Mouse (Mus musculus) stomach, adult 2 months (tissue): Measurements from ENCODE around the gene Apoa2. TPM values are rescaled to one million over a fixed set of nuclear protein-coding genes. Genes with fewer than 3 reads are reported as not detected.

ENCODE experiments used
- polyA plus RNA-seq: library from polyadenylated mRNA; depleted of rRNA; stranded (reverse); fragments of >200 nt; gene quantifications from 2 replicates; pipeline ENCODE4 v1.2.3, GENCODE M21; 2012; rRNA removed

The Apoa2 gene
- 0.42 and 1.5 TPM in 2 replicates for polyA plus RNA-seq

DNA sequence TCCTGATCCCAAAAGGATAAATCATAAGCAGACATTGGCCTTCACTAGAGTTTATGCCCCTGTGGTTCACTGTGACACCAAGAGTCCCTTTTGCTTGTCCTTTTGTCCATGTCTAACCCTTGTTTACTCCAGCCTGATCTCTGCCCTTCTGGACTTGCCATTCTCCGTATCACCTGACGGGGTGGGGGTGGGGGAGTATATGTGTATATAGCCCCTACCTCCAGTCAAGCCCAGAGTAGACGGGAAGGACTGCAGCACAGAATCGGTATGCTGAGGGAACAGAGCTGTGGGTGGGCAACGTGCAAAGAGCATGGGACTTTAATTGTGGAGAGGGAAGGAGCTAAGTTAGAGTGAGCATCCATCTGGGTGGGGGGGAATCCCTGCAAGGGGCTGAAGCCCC lies at the start of gene Apoa2:
Gene Apoa2 (plus strand): TSS at position 198 of the 400 bp plus-strand sequence.

DNA sequence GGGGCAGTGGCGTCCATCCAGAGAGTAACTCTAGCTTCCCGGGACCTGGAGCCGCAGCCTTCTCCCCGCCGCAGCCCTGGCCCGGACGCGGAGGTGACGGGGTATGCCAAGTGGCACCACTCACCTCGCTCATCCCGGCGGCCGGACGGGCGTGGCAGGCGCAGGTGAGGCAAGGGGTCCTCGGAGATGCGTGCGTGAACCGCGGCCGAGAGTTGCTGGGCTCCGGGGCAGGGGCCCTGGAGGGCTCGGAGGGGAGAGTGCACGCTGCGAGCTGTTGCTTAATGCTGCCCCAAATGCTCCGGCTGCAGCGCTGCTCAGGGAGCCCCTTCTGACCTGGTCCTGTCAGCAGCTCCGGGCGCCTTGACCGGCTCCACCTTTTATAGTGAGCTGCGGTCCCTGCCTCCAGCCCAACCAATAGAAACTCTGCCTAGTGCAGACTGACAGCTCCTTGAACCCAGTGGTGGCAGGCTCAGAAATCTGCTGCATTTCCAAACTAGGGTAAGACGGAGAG lies 28.9 kb upstream of the Apoa2 start, which contains the start of gene Pcp4l1:
Gene Pcp4l1 (minus strand): TSS at position 382 of the 511 bp plus-strand sequence.

DNA sequence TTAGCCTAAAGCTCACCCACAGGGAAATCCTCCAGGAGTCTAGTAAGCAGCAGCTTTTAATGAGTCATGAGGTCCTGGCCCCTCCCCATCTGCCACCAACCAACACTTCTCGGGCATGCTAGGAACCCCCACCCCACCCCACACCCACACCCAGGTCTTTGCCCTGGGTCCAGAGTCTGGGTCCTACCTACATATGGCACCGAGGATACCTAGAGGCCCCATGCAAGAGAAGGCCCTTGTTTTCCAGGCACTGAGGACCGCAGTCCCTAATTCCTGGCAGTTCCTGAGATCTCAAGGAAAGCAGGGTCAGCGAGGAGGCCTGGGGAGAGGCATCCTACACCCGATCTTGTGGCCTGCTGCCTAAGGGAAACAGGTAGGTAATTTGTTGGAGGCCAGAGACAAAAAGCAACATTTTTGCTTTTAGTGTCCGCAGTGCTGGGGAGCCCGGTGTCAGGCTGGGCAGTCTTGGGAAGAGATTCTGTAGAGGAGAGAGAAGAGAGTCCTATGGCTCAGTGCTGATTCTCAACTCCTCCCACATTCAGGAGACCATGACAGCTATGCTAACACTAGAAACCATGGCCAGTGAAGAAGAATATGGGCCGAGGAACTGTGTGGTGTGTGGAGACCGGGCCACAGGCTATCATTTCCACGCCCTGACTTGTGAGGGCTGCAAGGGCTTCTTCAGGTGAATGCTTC lies 10.9 kb upstream of the Apoa2 start, which contains the start of gene Nr1i3:
Gene Nr1i3 (plus strand): TSS at position 170 of the 696 bp plus-strand sequence.

GRCm38 (mm10) chr1:171222238-171223155 lies 2.4 kb upstream of the Apoa2 start, which contains the start of gene Tomm40l:
Gene Tomm40l, minus strand, starts transcription at chr1:171222514.

GRCm38 (mm10) chr1:171234126-171234525 lies 9.3 kb downstream of the Apoa2 start, which contains the start of gene Fcer1g:
Gene Fcer1g, minus strand, starts transcription at chr1:171234365.

GRCm38 (mm10) chr1:171249913-171250600 lies 25.2 kb downstream of the Apoa2 start, which contains the start of gene Adamts4:
Gene Adamts4, plus strand, starts transcription at chr1:171250421.

DNA sequence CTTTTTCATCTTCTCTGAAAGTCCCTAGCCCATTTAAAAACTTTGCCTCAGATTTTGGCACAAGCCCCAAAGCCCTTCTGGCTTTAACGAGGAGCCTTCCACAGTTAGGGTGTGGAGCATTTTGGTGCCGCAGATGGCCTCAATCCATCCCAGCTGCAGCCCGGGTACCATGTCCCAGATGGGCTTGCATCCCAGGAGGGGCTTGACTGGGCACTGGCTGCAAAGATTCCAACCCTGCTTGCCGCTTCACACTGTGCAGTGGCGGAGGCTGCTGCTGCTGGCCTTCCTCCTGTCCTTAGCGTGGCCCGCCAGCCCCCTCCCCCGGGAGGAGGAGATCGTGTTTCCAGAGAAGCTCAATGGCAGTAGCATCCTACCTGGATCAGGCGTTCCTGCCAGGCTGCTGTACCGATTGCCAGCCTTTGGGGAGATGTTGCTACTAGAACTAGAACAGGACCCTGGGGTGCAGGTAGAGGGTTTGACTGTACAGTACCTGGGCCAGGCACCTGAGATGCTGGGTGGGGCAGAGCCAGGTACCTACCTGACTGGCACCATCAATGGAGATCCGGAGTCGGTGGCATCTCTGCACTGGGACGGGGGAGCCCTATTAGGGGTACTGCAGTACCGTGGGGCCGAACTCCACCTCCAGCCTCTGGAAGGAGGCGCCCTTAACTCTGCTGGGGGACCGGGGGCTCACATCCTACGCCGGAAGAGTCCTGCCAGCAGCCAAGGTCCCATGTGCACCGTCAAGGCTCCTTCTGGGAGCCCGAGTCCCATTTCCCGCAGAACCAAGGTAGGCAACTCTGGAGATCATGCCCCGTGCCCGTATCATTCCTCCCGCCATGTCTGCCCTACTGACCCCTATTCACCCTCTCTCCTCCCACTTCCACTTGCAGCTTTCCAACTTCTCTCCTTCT lies 26.1 kb downstream of the Apoa2 start, which contains the start of gene Ndufs2:
Gene Ndufs2 (minus strand): TSS at position 709 of the 914 bp plus-strand sequence.

DNA sequence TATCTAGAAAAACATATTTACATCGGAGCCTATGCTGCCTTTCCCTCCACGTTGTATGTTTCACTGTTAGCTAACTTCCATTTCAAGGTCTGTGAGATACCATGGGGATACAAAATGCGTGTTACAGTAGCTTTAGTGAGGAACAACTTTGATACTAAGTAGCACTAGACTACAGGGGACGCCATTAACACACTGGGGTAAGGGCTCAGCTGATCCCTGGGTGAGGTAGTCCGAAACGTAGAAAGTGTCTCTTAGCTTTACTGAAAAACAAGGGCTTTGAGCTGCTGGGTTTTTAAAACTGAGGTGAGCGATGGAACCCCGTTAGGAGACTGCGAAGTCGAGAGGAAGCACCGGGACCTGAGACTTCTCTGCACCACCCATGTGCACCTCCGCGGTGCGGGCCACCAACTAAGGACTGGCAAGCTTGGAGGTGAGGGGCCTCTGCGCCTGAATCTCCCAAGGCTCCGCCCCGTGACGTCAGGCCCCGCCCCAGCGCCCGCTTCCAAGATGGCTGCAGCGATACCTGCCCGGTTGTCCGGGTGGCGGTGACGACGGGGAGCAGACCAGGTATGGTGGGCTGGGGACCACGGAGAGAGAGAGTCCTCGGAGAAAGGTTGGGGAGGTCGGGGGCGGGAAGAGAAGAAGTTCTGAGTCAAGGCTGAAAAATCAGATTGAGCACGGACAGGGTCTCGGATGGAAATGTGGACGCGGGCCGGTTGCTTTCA lies 45.2 kb downstream of the Apoa2 start, which contains the start of gene B4galt3:
Gene B4galt3 (plus strand): TSS at position 481 of the 725 bp plus-strand sequence.

Other genes with a start within 250 kb of the Apoa2 start
- 2.5 and 3.3 TPM in 2 replicates for gene Fcgr2b, start 248.5 kb upstream of the Apoa2 start, polyA plus RNA-seq
- gene Fcgr4, start 206.1 kb upstream of the Apoa2 start, polyA plus RNA-seq = 0.30 and 0.38 TPM in 2 replicates
- gene Fcgr3, start 160.1 kb upstream of the Apoa2 start, polyA plus RNA-seq = 3.2 and 4.2 TPM in 2 replicates
- gene Cfap126, start 111.1 kb upstream of the Apoa2 start, polyA plus RNA-seq = 1.2 and 1.4 TPM in 2 replicates
- gene Sdhc, start 74.5 kb upstream of the Apoa2 start, polyA plus RNA-seq = 87.8 and 99.3 TPM in 2 replicates
- gene Mpz, start 74.3 kb upstream of the Apoa2 start, polyA plus RNA-seq = 0.87 and 1.1 TPM in 2 replicates
- gene Pcp4l1, start 28.8 kb upstream of the Apoa2 start, polyA plus RNA-seq = 41.3 and 54.6 TPM in 2 replicates
- gene Nr1i3, start 11.1 kb upstream of the Apoa2 start, polyA plus RNA-seq = 0.04 and 0.11 TPM in 2 replicates
- gene Tomm40l, start 2.5 kb upstream of the Apoa2 start, polyA plus RNA-seq = 20.4 and 21.3 TPM in 2 replicates
- 16.4 and 22.5 TPM in 2 replicates for gene Fcer1g, start 9.3 kb downstream of the Apoa2 start, polyA plus RNA-seq
- gene Adamts4, start 25.4 kb downstream of the Apoa2 start, polyA plus RNA-seq = 2.8 and 2.9 TPM in 2 replicates
- gene Ndufs2, start 26.3 kb downstream of the Apoa2 start, polyA plus RNA-seq = 62.4 and 62.6 TPM in 2 replicates
- 40.4 and 47.1 TPM in 2 replicates for gene B4galt3, start 45.3 kb downstream of the Apoa2 start, polyA plus RNA-seq
- gene Ppox, start 56.1 kb downstream of the Apoa2 start, polyA plus RNA-seq = 16.4 and 17.4 TPM in 2 replicates
- 19.0 and 19.2 TPM in 2 replicates for gene Usp21, start 62.9 kb downstream of the Apoa2 start, polyA plus RNA-seq
- gene Ufc1, start 70.0 kb downstream of the Apoa2 start, polyA plus RNA-seq = 8.7 and 9.2 TPM in 2 replicates
- gene Dedd, start 104.1 kb downstream of the Apoa2 start, polyA plus RNA-seq = 16.3 and 18.4 TPM in 2 replicates
- 39.2 and 41.0 TPM in 2 replicates for gene Nit1, start 120.6 kb downstream of the Apoa2 start, polyA plus RNA-seq
- 1.2 and 1.9 TPM in 2 replicates for gene Pfdn2, start 120.6 kb downstream of the Apoa2 start, polyA plus RNA-seq
- 0.18 and 0.57 TPM in 2 replicates for gene Klhdc9, start 135.7 kb downstream of the Apoa2 start, polyA plus RNA-seq
- gene Nectin4, start 145.0 kb downstream of the Apoa2 start, polyA plus RNA-seq = 10.8 and 11.6 TPM in 2 replicates
- 1.1 and 1.5 TPM in 2 replicates for gene Arhgap30, start 163.9 kb downstream of the Apoa2 start, polyA plus RNA-seq
- gene Usf1, start 186.3 kb downstream of the Apoa2 start, polyA plus RNA-seq = 35.3 and 39.4 TPM in 2 replicates
- 26.3 and 54.4 TPM in 2 replicates for gene Tstd1, start 193.8 kb downstream of the Apoa2 start, polyA plus RNA-seq
- 43.0 and 50.4 TPM in 2 replicates for gene F11r, start 212.5 kb downstream of the Apoa2 start, polyA plus RNA-seq